Mouse (Mus musculus): ENCODE results near the gene Asic2. TPM values are rescaled to one million over a fixed set of nuclear protein-coding genes. Genes with fewer than 3 reads are reported as not detected.
A peak's percentile ranks its signal among the peaks of the same experiment; 100 is the strongest.

Gene Asic2
- polyA plus RNA-seq, 2 experiments, result 0.01 to 0.04 TPM

GRCm38 (mm10) chr11:81164890-81165289 is 803.4 kb downstream of the Asic2 start:
- TF ChIP-seq CTCF (IDR thresholded peaks at IDR 0.05; ENCODE audit: low read depth) (no peak), EP300 (IDR thresholded peaks at IDR 0.05; ENCODE audit: low read depth) (no peak)
- 56% methylated on average over 2 of the region's 2 CpGs for WGBS (ENCODE audit: insufficient replicate concordance)
- Histone ChIP-seq H3K4me1 (replicated peaks; ENCODE audit: control insufficient read depth in 2 of 2, insufficient read depth in 2 of 2, low read length in 1 of 2) (no peaks in the 10 kb centered on the region), H3K36me3 (replicated peaks; ENCODE audit: control insufficient read depth, insufficient read depth, low read depth) (no peaks in the 10 kb centered on the region), H3K27me3 (ENCODE audit: control insufficient read depth, insufficient read depth, low read length) (no peaks in the 10 kb centered on the region), H3K27ac (no peak overlapping the region), H3K9me3 (ENCODE audit: control insufficient read depth, low read length) (no peaks in the 10 kb centered on the region), H3K4me3 (ENCODE audit: insufficient read depth in 1 of 2, low read depth in 2 of 2, low read length in 2 of 2) (no peak overlapping the region), H3K4me2 (ENCODE audit: low read depth) (no peak overlapping the region), H3K9ac (replicated peaks) (no peak overlapping the region)
- ATAC-seq (ENCODE audit: insufficient read depth), result no peak
- DNase-seq (ENCODE audit: low read depth in 3 of 3, low spot score in 3 of 3), result no peak

GRCm38 (mm10) chr11:81163056-81163455 is 805.2 kb downstream of the Asic2 start:
- H3K9ac ChIP-seq (replicated peaks), result no peak overlapping the region
- ATAC-seq (ENCODE audit: insufficient read depth) (no peak), DNase-seq (ENCODE audit: low read depth in 3 of 3, low spot score in 3 of 3) (no peak)
- 49% methylated on average over 4 of the region's 4 CpGs for WGBS (ENCODE audit: insufficient replicate concordance)
- no peak overlapping the region for H3K4me3 ChIP-seq (ENCODE audit: insufficient read depth in 1 of 2, low read depth in 2 of 2, low read length in 2 of 2)
- H3K4me2 ChIP-seq (ENCODE audit: low read depth), result no peak overlapping the region
- no peak overlapping the region for H3K27ac ChIP-seq
- TF ChIP-seq EP300 (IDR thresholded peaks at IDR 0.05; ENCODE audit: low read depth) (no peak), CTCF (IDR thresholded peaks at IDR 0.05; ENCODE audit: low read depth) (no peak)
- no peaks in the 10 kb centered on the region for H3K9me3 ChIP-seq (ENCODE audit: control insufficient read depth, low read length)
- H3K4me1 ChIP-seq (replicated peaks; ENCODE audit: control insufficient read depth in 2 of 2, insufficient read depth in 2 of 2, low read length in 1 of 2), result no peaks in the 10 kb centered on the region
- no peaks in the 10 kb centered on the region for H3K36me3 ChIP-seq (replicated peaks; ENCODE audit: control insufficient read depth, insufficient read depth, low read depth)
- H3K27me3 ChIP-seq (ENCODE audit: control insufficient read depth, insufficient read depth, low read length), result no peaks in the 10 kb centered on the region

- peaks cover 38% of the 10 kb centered on the region for H3K27me3 ChIP-seq (ENCODE audit: control insufficient read depth, insufficient read depth, low read length)
These were observed 814.4 kb downstream of the Asic2 start for GRCm38 (mm10) chr11:81153841-81154240.

GRCm38 (mm10) chr11:81153161-81153840 is 815.0 kb downstream of the Asic2 start:
- ATAC-seq (ENCODE audit: insufficient read depth) (no peak), DNase-seq (ENCODE audit: low read depth in 3 of 3, low spot score in 3 of 3) (no peak)
- H3K9ac ChIP-seq (replicated peaks), result no peak overlapping the region
- H3K4me1 ChIP-seq (replicated peaks; ENCODE audit: control insufficient read depth in 2 of 2, insufficient read depth in 2 of 2, low read length in 1 of 2), result no peaks in the 10 kb centered on the region
- no peak overlapping the region for H3K4me3 ChIP-seq (ENCODE audit: insufficient read depth in 1 of 2, low read depth in 2 of 2, low read length in 2 of 2)
- peak overlapping the region; percentile 42 for H3K4me2 ChIP-seq (ENCODE audit: low read depth)
- no peak overlapping the region for H3K27ac ChIP-seq
- H3K27me3 ChIP-seq (ENCODE audit: control insufficient read depth, insufficient read depth, low read length), result peaks cover 38% of the 10 kb centered on the region
- TF ChIP-seq CTCF (IDR thresholded peaks at IDR 0.05; ENCODE audit: low read depth), result no peak
- no peak for TF ChIP-seq EP300 (IDR thresholded peaks at IDR 0.05; ENCODE audit: low read depth)
- H3K9me3 ChIP-seq (ENCODE audit: control insufficient read depth, low read length), result no peaks in the 10 kb centered on the region
- no peaks in the 10 kb centered on the region for H3K36me3 ChIP-seq (replicated peaks; ENCODE audit: control insufficient read depth, insufficient read depth, low read depth)
- 1% methylated on average over 54 of the region's 57 CpGs for WGBS (ENCODE audit: insufficient replicate concordance)

More at GRCm38 (mm10) chr11:81153841-81154240, 814.4 kb downstream of the Asic2 start:
- Histone ChIP-seq H3K9ac (replicated peaks) (no peak overlapping the region), H3K4me3 (ENCODE audit: insufficient read depth in 1 of 2, low read depth in 2 of 2, low read length in 2 of 2) (no peak overlapping the region), H3K27ac (no peak overlapping the region), H3K9me3 (ENCODE audit: control insufficient read depth, low read length) (no peaks in the 10 kb centered on the region), H3K4me2 (ENCODE audit: low read depth) (no peak overlapping the region), H3K4me1 (replicated peaks; ENCODE audit: control insufficient read depth in 2 of 2, insufficient read depth in 2 of 2, low read length in 1 of 2) (no peaks in the 10 kb centered on the region), H3K36me3 (replicated peaks; ENCODE audit: control insufficient read depth, insufficient read depth, low read depth) (no peaks in the 10 kb centered on the region)
- no peak for DNase-seq (ENCODE audit: low read depth in 3 of 3, low spot score in 3 of 3)
- no peak for ATAC-seq (ENCODE audit: insufficient read depth)
- no peak for TF ChIP-seq EP300 (IDR thresholded peaks at IDR 0.05; ENCODE audit: low read depth)
- no peak for TF ChIP-seq CTCF (IDR thresholded peaks at IDR 0.05; ENCODE audit: low read depth)
- 16% methylated on average over 13 of the region's 13 CpGs for WGBS (ENCODE audit: insufficient replicate concordance)

GRCm38 (mm10) chr11:81152460-81153160 is 815.6 kb downstream of the Asic2 start:
- Histone ChIP-seq H3K27ac (no peak overlapping the region), H3K36me3 (replicated peaks; ENCODE audit: control insufficient read depth, insufficient read depth, low read depth) (no peaks in the 10 kb centered on the region), H3K9me3 (ENCODE audit: control insufficient read depth, low read length) (no peaks in the 10 kb centered on the region), H3K4me1 (replicated peaks; ENCODE audit: control insufficient read depth in 2 of 2, insufficient read depth in 2 of 2, low read length in 1 of 2) (no peaks in the 10 kb centered on the region), H3K4me3 (ENCODE audit: insufficient read depth in 1 of 2, low read depth in 2 of 2, low read length in 2 of 2) (peak overlapping the region in 1 of 2 experiments; percentile 17; a peak in 2 of 4 replicates), H3K9ac (replicated peaks) (no peak overlapping the region), H3K27me3 (ENCODE audit: control insufficient read depth, insufficient read depth, low read length) (peaks cover 38% of the 10 kb centered on the region), H3K4me2 (ENCODE audit: low read depth) (peak overlapping the region; percentile 42)
- no peak for TF ChIP-seq EP300 (IDR thresholded peaks at IDR 0.05; ENCODE audit: low read depth)
- no peak for TF ChIP-seq CTCF (IDR thresholded peaks at IDR 0.05; ENCODE audit: low read depth)
- DNase-seq (ENCODE audit: low read depth in 3 of 3, low spot score in 3 of 3) (no peak), ATAC-seq (ENCODE audit: insufficient read depth) (no peak)
- 2% methylated on average over 53 of the region's 55 CpGs for WGBS (ENCODE audit: insufficient replicate concordance)
